Mouse (Mus musculus) bone marrow, adult 2 months (tissue): ENCODE results near the gene Myo10.

Experiments used
- CTCF ChIP-seq: fragments of 200-500 bp; IDR thresholded peaks from 2 replicates; pipeline ENCODE4 v1.5.1; 2011; ENCODE audit warnings: low read length, control low read depth; ENCODE audit not compliant: control insufficient read depth, insufficient read depth
- POLR2A ChIP-seq: fragments of 200-500 bp; IDR thresholded peaks from 2 replicates; pipeline ENCODE4 v1.6.1; 2011; ENCODE audit warnings: low read depth, mild to moderate bottlenecking, control low read depth, low read length, borderline replicate concordance; ENCODE audit not compliant: control insufficient read depth

GRCm38 (mm10) chr15:25764653-25765352 lies 142.5 kb downstream of the Myo10 start:
- TF ChIP-seq CTCF (no peak), POLR2A (no peak)
